Mouse (Mus musculus) thymus, adult 2 months (tissue): ENCODE measurements around the gene Lmtk3.

ENCODE experiments used
- CTCF ChIP-seq: fragments of 200-500 bp; IDR thresholded peaks from 2 replicates; pipeline ENCODE4 v1.5.1; 2012; ENCODE audit warnings: mild to moderate bottlenecking, control low read depth, low read length, moderate library complexity, borderline replicate concordance; ENCODE audit not compliant: control insufficient read depth, poor library complexity, insufficient read depth; ENCODE audit errors: extremely low read depth
- POLR2A ChIP-seq: fragments of 200-500 bp; IDR thresholded peaks from 2 replicates; pipeline ENCODE4 v1.6.1; 2012; ENCODE audit warnings: mild to moderate bottlenecking, low read length, control low read depth, moderate library complexity; ENCODE audit not compliant: control insufficient read depth, poor library complexity, insufficient read depth; ENCODE audit errors: extremely low read depth

DNA sequence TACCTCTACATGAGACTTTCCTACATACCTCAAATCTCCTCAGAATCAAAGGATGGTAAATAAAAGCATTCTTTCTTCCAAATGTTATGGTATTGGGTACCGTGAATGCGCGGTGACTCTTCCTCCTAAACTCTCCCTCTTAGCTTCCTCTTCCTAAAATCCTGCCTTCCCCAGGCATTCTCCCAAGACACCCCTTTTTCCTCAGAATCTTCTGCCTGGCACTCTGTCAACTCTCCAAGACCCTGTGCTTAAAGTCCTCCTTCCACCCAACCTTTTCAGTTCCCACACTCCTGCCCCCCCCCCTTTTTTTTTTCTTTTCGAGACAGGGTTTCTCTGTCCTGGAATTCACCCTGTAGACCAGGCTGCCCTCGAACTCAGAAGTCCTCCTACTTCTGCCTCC, 31.3 kb downstream of the Lmtk3 start:
- TF ChIP-seq POLR2A, result no peak
- no peak for TF ChIP-seq CTCF
